Mouse (Mus musculus): Measurements from ENCODE around the gene Mark1.

The Mark1 gene

GRCm38 (mm10) chr1:184999071-184999750 is at the start of gene Mark1:
TSS of gene Mark1 (minus strand) at chr1:184999570.
- no peak for DNase-seq (ENCODE audit: low spot score in 2 of 2)

GRCm38 (mm10) chr1:185047516-185048247 is 48.3 kb upstream of the Mark1 start:
- DNase-seq (ENCODE audit: low spot score in 2 of 2): peak; percentile 4 to 8

GRCm38 (mm10) chr1:185046513-185046912 is 47.1 kb upstream of the Mark1 start:
- DNase-seq (ENCODE audit: low spot score in 2 of 2): no peak

- no peak for DNase-seq (ENCODE audit: low spot score in 2 of 2)
Observed at GRCm38 (mm10) chr1:185038183-185038686, 38.9 kb upstream of the Mark1 start.

- no peak for DNase-seq (ENCODE audit: low spot score in 2 of 2)
Observed at GRCm38 (mm10) chr1:185030565-185030964, 31.2 kb upstream of the Mark1 start.

- DNase-seq (ENCODE audit: low spot score in 2 of 2): no peak
Observed at GRCm38 (mm10) chr1:185020429-185021168, 21.2 kb upstream of the Mark1 start.

- DNase-seq (ENCODE audit: low spot score in 2 of 2): no peak
Observed at GRCm38 (mm10) chr1:185012566-185012965, 13.2 kb upstream of the Mark1 start.

GRCm38 (mm10) chr1:185007066-185007465 is 7.7 kb upstream of the Mark1 start:
- DNase-seq (ENCODE audit: low spot score in 2 of 2): no peak

GRCm38 (mm10) chr1:184999780-185000599 is 620 bp upstream of the Mark1 start:
- DNase-seq (ENCODE audit: low spot score in 2 of 2): peak in 1 of 2 experiments; percentile 18

GRCm38 (mm10) chr1:184998631-184999030 is 739 bp downstream of the Mark1 start:
- DNase-seq (ENCODE audit: low spot score in 2 of 2): no peak

GRCm38 (mm10) chr1:184998161-184998560 is 1.2 kb downstream of the Mark1 start:
- no peak for DNase-seq (ENCODE audit: low spot score in 2 of 2)

- DNase-seq (ENCODE audit: low spot score in 2 of 2): no peak
Observed at GRCm38 (mm10) chr1:184997466-184997865, 1.9 kb downstream of the Mark1 start.

- no peak for DNase-seq (ENCODE audit: low spot score in 2 of 2)
Observed at GRCm38 (mm10) chr1:184995335-184995734, 4.0 kb downstream of the Mark1 start.

GRCm38 (mm10) chr1:184991191-184991590 is 8.2 kb downstream of the Mark1 start:
- DNase-seq (ENCODE audit: low spot score in 2 of 2): no peak

- no peak for DNase-seq (ENCODE audit: low spot score in 2 of 2)
Observed at GRCm38 (mm10) chr1:184986748-184987147, 12.6 kb downstream of the Mark1 start.

GRCm38 (mm10) chr1:184984723-184985122 is 14.6 kb downstream of the Mark1 start:
- DNase-seq (ENCODE audit: low spot score in 2 of 2): no peak

GRCm38 (mm10) chr1:184983751-184984150 is 15.6 kb downstream of the Mark1 start:
- DNase-seq (ENCODE audit: low spot score in 2 of 2): peak; percentile 19 to 34

- DNase-seq (ENCODE audit: low spot score in 2 of 2): no peak
Observed at GRCm38 (mm10) chr1:184972214-184972776, 27.1 kb downstream of the Mark1 start.

- DNase-seq (ENCODE audit: low spot score in 2 of 2): no peak
Observed at GRCm38 (mm10) chr1:184969374-184969773, 30.0 kb downstream of the Mark1 start.

GRCm38 (mm10) chr1:184965682-184966360 is 33.5 kb downstream of the Mark1 start:
- DNase-seq (ENCODE audit: low spot score in 2 of 2): peak; percentile 12 to 35

Measured in heart, adult 9 months (tissue).